Mouse (Mus musculus): Measurements from ENCODE around the gene Plcg1.

Gene Plcg1

GRCm38 (mm10) chr2:160770409-160770808 lies 39.3 kb downstream of the Plcg1 start:
- in situ Hi-C loops (cut with MboI) = no loop called here

DNA sequence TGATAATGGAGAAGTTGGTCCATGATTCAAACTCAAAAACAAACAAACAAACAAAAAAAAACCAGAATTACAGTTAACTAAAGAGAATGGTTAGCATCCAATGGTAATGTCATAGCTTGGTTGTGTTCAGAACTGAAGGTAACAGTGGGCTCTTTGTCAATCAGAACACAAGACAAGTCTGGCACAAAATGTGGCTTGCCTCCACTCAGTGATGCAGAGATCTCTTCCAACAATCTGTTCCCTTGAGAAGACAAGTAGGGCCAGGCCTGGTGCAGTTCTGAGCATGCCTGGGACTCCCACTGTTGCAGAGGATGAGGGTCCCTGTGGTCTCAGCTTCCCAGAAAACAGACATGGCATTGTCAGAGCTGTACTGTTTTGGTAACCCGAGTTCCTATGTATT lies 39.8 kb downstream of the Plcg1 start:
- in situ Hi-C loops (cut with MboI) = no loop called here

GRCm38 (mm10) chr2:160771325-160772276 lies 40.5 kb downstream of the Plcg1 start:
- in situ Hi-C loops (cut with MboI) = no loop called here

GRCm38 (mm10) chr2:160778034-160778433 lies 46.9 kb downstream of the Plcg1 start:
- in situ Hi-C loops (cut with MboI) = no loop called here

GRCm38 (mm10) chr2:160780154-160780833 lies 49.2 kb downstream of the Plcg1 start:
- in situ Hi-C loops (cut with MboI) = no loop called here

GRCm38 (mm10) chr2:160780834-160781219 lies 49.7 kb downstream of the Plcg1 start:
- in situ Hi-C loops (cut with MboI) = no loop called here

DNA sequence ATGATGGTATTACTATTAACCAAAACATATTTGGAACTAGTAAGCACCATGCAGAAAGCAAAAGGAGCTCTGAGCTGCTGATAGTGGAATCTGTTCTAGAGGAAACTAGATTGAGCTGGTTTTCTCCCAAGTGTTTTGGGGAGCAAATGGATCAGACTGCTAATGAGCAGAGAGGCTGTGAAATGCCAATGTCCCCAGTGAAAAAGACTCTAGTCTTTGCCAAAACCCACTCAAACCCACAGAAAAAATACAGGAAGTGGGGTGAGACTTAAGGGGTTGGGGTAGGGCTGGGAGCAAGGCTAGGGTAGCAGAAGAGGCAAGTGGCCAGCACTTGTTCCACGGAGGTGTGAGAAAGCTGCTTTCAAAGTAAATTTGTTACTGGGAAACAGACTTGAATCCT lies 55.2 kb downstream of the Plcg1 start:
- in situ Hi-C loops (cut with MboI) = no loop called here

DNA sequence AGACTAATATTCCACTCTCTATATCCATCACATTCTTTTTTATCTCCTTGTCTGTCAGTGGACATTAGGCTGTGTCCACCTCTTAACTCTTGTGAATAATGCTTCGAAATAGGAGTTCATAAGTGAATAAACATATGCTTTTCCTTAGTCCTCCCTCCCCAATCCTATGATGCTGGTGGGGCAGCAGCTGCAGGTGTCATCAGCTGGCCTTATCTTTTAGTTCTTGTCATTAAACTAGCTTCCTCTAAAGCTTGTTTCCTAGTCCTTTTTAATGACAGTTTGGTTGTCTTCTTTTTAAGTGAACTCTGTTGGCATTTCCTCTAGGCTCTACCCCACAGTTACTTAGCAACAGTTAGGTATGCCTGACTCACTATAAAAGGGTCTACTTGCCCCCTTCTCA lies 57.9 kb downstream of the Plcg1 start:
- in situ Hi-C loops (cut with MboI) = no loop called here

GRCm38 (mm10) chr2:160789741-160790140 lies 58.6 kb downstream of the Plcg1 start:
- in situ Hi-C loops (cut with MboI) = no loop called here

- in situ Hi-C loops (cut with MboI) = no loop called here
Observed at GRCm38 (mm10) chr2:160793117-160793516, 62.0 kb downstream of the Plcg1 start.

- in situ Hi-C loops (cut with MboI) = no loop called here
Observed at GRCm38 (mm10) chr2:160796973-160797372, 65.9 kb downstream of the Plcg1 start.

DNA sequence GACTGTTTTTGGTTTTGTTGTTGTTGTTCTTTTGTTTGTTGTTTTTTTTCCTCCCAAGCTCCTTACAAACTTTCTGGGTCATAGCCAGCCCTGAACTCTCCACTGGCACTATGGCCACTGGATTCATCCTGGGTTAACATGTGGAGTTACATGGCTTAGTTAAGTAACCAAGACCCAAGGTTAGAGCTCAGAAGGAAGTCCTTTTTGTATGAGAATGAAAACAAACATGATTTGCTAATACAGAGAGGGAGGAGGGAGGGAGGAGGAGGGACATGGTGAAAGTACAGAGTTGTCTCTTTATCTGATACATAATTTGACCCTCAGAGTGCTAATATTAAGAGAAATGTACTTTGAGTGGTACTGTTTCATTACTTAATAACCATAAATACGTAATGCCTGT lies 67.1 kb downstream of the Plcg1 start:
- in situ Hi-C loops (cut with MboI) = no loop called here

- in situ Hi-C loops (cut with MboI) = no loop called here
Observed at GRCm38 (mm10) chr2:160800967-160801366, 69.9 kb downstream of the Plcg1 start.

GRCm38 (mm10) chr2:160802326-160802725 lies 71.2 kb downstream of the Plcg1 start:
- in situ Hi-C loops (cut with MboI) = no loop called here

GRCm38 (mm10) chr2:160804794-160805527 lies 73.9 kb downstream of the Plcg1 start:
- in situ Hi-C loops (cut with MboI) = no loop called here

DNA sequence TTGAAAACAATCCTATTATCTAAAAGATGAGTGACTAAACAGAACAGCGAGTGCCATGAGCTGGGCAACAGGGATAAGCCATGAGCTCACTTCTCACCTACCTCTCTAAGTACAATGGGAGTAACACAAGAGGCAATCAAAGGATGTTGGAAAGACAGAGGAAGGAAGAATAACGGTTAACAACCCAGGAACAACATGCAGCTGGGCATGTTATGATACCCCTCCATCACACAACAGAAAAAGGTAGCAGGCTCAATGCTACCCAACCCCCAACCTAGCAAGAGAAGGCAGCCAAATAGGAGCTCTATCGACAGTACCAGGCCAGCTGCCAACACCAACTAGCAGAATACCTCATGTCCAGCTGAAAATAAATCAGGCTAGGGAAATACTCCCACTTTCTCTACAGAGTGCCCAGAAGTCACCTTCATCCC lies 75.0 kb downstream of the Plcg1 start:
- in situ Hi-C loops (cut with MboI) = no loop called here

DNA sequence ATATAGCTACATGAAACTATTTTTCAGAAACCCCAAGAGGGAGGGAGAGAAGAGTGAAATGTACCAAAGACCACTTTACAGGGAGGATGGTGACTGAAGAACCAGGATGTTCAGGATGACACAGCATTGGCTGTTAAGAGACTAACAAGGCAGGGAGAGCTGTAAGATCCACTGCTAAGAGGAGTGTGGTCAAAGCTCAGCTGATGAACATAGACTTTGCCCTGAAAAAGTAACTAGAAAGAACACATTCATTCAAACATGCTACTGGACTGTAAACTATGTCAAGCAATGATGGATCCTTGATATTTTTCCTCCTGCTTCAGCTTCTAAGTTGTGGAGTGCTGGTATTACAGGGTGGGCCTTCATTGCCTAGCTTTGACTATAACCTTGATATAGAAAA lies 79.3 kb downstream of the Plcg1 start:
- in situ Hi-C loops (cut with MboI) = no loop called here

- in situ Hi-C loops (cut with MboI) = no loop called here
Observed at GRCm38 (mm10) chr2:160810802-160811201, 79.7 kb downstream of the Plcg1 start.
